Mouse (Mus musculus): ENCODE measurements around the gene Padi2. TPM values are rescaled to one million over a fixed set of nuclear protein-coding genes. Genes with fewer than 3 reads are reported as not detected.
A peak's percentile ranks its signal among the peaks of the same experiment; 100 is the strongest.

The Padi2 gene
- polyA plus RNA-seq, 1 experiment: 6.3 TPM

DNA sequence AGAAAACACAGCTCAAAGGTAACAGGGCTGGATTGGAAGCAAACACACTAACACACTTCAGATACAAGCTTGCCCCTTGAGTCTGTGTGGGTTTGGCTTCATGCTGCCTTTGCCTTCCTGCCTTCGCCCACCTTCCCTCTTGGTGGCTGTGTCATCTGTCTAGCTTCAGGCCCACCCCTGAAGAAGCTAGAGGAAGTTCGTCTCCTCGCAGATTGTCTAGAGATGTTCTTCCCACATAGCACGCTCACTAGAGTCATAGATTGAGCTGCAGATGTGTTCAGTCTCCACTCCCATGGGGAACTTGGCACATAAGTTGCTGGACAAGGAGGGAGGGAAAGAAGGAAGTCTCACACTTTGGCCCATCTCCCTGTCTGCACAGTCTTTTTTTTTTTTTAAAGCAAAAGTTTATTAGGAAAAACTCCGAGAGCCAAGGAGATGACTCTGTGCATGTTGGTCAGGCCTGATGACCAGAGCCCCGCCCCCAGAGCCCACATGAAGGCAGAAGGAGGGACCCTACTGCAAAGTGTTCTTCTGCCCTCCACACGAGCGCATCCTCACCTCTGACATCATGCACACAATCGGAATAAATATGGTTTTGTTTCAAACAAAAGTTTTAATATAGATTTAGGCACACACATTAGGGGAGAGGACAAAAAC is 57.9 kb downstream of the Padi2 start:
- H3K27me3 ChIP-seq (ENCODE audit: control insufficient read depth, insufficient read depth, low read length, poor library complexity, severe bottlenecking): no peaks in the 10 kb centered on the region
- TF ChIP-seq POLR2A (IDR thresholded peaks at IDR 0.05; ENCODE audit: insufficient read depth, low read length) (no peak), EP300 (IDR thresholded peaks at IDR 0.05; ENCODE audit: insufficient read depth, low read depth, low read length) (no peak), CTCF (IDR thresholded peaks at IDR 0.05; ENCODE audit: low read depth, low read length) (no peak)
- no peaks in the 10 kb centered on the region for H3K9me3 ChIP-seq (replicated peaks; ENCODE audit: control insufficient read depth, insufficient read depth, low read length, poor library complexity, severe bottlenecking)
- H3K4me1 ChIP-seq (ENCODE audit: control insufficient read depth, insufficient read depth, low read length): peaks cover 5% of the 10 kb centered on the region
- H3K4me3 ChIP-seq (ENCODE audit: low read depth, low read length): no peak overlapping the region
- no peak overlapping the region for H3K27ac ChIP-seq (ENCODE audit: insufficient read depth, low read length)
- H3K36me3 ChIP-seq (ENCODE audit: control insufficient read depth, insufficient read depth, low read length, poor library complexity, severe bottlenecking): no peaks in the 10 kb centered on the region
- H3K9ac ChIP-seq (ENCODE audit: low read depth, poor library complexity, severe bottlenecking): no peak overlapping the region

DNA sequence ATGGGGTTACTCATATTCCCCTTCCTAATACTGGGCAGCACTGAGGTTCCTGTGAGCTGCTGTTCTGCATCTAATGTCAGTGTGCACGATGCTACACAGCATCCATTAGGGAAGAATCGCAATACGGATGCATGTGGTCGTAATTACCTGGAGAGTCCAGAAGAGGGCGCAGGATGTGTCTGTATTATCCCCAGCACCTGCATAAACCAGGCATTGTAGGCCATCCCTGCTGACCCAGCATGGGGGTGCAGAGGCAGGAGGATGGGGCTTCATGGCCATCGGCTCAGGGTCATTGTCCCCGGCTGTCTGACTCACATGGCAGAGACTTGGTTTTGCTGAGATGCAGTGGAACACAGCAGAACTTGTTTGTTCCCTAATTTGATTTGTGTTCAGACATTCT is 58.5 kb downstream of the Padi2 start:
- peak; percentile 76 for TF ChIP-seq CTCF (IDR thresholded peaks at IDR 0.05; ENCODE audit: low read depth, low read length)
- TF ChIP-seq POLR2A (IDR thresholded peaks at IDR 0.05; ENCODE audit: insufficient read depth, low read length): no peak
- TF ChIP-seq EP300 (IDR thresholded peaks at IDR 0.05; ENCODE audit: insufficient read depth, low read depth, low read length): no peak
- H3K4me3 ChIP-seq (ENCODE audit: low read depth, low read length): no peak overlapping the region
- H3K9me3 ChIP-seq (replicated peaks; ENCODE audit: control insufficient read depth, insufficient read depth, low read length, poor library complexity, severe bottlenecking): no peaks in the 10 kb centered on the region
- no peaks in the 10 kb centered on the region for H3K27me3 ChIP-seq (ENCODE audit: control insufficient read depth, insufficient read depth, low read length, poor library complexity, severe bottlenecking)
- H3K4me1 ChIP-seq (ENCODE audit: control insufficient read depth, insufficient read depth, low read length): peaks cover 5% of the 10 kb centered on the region
- no peak overlapping the region for H3K27ac ChIP-seq (ENCODE audit: insufficient read depth, low read length)
- no peaks in the 10 kb centered on the region for H3K36me3 ChIP-seq (ENCODE audit: control insufficient read depth, insufficient read depth, low read length, poor library complexity, severe bottlenecking)
- H3K9ac ChIP-seq (ENCODE audit: low read depth, poor library complexity, severe bottlenecking): no peak overlapping the region

DNA sequence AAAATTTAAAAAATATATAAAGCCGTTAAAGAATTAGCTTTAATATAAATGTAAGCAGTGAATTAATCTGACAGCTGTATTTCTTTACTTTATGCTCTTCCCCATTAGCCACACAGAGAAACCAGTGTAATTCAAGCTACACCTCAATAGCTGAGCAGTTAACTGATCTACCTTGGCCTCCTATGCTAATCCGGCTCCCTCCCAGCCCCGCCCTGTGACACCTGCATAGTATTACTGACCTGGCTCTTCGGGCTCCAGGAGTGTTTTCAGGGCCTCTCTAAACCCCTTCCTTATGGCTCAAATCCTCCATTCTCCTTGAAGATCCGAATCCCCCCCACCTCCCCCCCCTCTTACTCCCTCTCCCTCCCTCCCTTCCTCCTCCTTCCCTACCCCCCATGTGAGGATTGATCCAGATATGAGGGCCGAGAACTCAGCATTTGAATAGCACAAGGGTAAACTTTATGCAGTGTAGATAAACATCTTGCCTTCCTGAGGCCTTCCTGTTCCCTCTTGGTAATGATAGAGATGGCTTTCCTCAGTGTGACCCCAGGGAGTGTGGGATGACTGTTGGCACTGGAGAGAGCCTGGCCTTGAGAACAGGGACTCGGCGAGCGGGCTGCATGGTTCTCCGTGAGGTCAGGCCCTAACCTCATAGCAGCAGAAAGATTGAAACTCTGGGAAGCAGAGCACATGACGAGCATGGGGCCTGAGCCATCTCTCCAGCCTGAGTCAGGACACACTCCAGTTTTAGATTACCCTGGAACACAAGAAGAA is 61.4 kb downstream of the Padi2 start:
- peaks cover 5% of the 10 kb centered on the region for H3K4me1 ChIP-seq (ENCODE audit: control insufficient read depth, insufficient read depth, low read length)
- H3K27me3 ChIP-seq (ENCODE audit: control insufficient read depth, insufficient read depth, low read length, poor library complexity, severe bottlenecking): no peaks in the 10 kb centered on the region
- H3K27ac ChIP-seq (ENCODE audit: insufficient read depth, low read length): no peak overlapping the region
- no peaks in the 10 kb centered on the region for H3K9me3 ChIP-seq (replicated peaks; ENCODE audit: control insufficient read depth, insufficient read depth, low read length, poor library complexity, severe bottlenecking)
- peaks cover 2% of the 10 kb centered on the region for H3K36me3 ChIP-seq (ENCODE audit: control insufficient read depth, insufficient read depth, low read length, poor library complexity, severe bottlenecking)
- no peak overlapping the region for H3K9ac ChIP-seq (ENCODE audit: low read depth, poor library complexity, severe bottlenecking)
- TF ChIP-seq POLR2A (IDR thresholded peaks at IDR 0.05; ENCODE audit: insufficient read depth, low read length) (no peak), EP300 (IDR thresholded peaks at IDR 0.05; ENCODE audit: insufficient read depth, low read depth, low read length) (no peak), CTCF (IDR thresholded peaks at IDR 0.05; ENCODE audit: low read depth, low read length) (no peak)
- H3K4me3 ChIP-seq (ENCODE audit: low read depth, low read length): no peak overlapping the region

DNA sequence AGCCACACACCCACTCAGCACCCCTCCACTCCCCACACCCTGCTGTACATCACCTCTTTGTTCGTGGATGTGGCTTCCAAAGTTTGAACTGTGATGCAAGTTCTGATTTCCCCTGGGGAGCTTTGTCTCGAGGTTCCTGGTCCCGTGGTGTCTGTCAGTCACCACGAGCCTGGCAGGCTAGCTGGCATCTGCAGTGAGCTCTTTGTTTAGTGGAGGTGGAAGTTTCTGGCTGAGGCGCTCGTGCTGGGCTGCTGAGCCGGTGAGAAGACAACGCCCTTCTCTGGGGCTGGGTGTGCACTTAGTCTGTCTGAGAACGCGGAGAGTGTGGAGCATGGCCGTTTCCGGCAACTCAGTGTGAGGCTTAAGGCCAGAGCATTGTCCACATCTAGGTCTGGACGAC is 65.5 kb downstream of the Padi2 start:
- H3K4me1 ChIP-seq (ENCODE audit: control insufficient read depth, insufficient read depth, low read length): peaks cover 1% of the 10 kb centered on the region
- no peak overlapping the region for H3K4me3 ChIP-seq (ENCODE audit: low read depth, low read length)
- H3K27me3 ChIP-seq (ENCODE audit: control insufficient read depth, insufficient read depth, low read length, poor library complexity, severe bottlenecking): no peaks in the 10 kb centered on the region
- H3K27ac ChIP-seq (ENCODE audit: insufficient read depth, low read length): no peak overlapping the region
- H3K9ac ChIP-seq (ENCODE audit: low read depth, poor library complexity, severe bottlenecking): no peak overlapping the region
- peaks cover 8% of the 10 kb centered on the region for H3K36me3 ChIP-seq (ENCODE audit: control insufficient read depth, insufficient read depth, low read length, poor library complexity, severe bottlenecking)
- TF ChIP-seq CTCF (IDR thresholded peaks at IDR 0.05; ENCODE audit: low read depth, low read length): no peak
- no peak for TF ChIP-seq EP300 (IDR thresholded peaks at IDR 0.05; ENCODE audit: insufficient read depth, low read depth, low read length)
- no peaks in the 10 kb centered on the region for H3K9me3 ChIP-seq (replicated peaks; ENCODE audit: control insufficient read depth, insufficient read depth, low read length, poor library complexity, severe bottlenecking)

DNA sequence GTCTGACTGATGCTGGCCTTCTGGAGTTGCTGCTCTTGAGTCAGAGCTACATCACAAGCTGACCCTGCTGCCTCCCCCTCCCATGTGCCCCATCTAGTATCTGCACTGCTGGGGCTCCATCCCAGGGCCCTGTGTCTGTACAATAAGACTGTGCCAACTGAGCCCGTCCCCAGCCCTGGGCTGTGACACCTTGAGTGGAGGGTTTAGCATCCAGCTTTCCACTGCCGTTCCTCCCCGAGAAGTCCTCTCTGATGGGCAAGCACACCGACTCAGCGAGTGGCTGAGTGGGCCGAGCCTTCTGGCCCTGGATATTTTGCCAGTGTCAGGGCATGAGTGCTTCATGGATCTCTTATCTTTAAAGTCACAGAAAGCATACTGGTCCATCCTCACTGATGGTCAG is 68.3 kb downstream of the Padi2 start:
- no peak overlapping the region for H3K27ac ChIP-seq (ENCODE audit: insufficient read depth, low read length)
- TF ChIP-seq CTCF (IDR thresholded peaks at IDR 0.05; ENCODE audit: low read depth, low read length) (no peak), EP300 (IDR thresholded peaks at IDR 0.05; ENCODE audit: insufficient read depth, low read depth, low read length) (no peak), POLR2A (IDR thresholded peaks at IDR 0.05; ENCODE audit: insufficient read depth, low read length) (no peak)
- H3K9ac ChIP-seq (ENCODE audit: low read depth, poor library complexity, severe bottlenecking): no peak overlapping the region
- H3K36me3 ChIP-seq (ENCODE audit: control insufficient read depth, insufficient read depth, low read length, poor library complexity, severe bottlenecking): peaks cover 16% of the 10 kb centered on the region
- H3K27me3 ChIP-seq (ENCODE audit: control insufficient read depth, insufficient read depth, low read length, poor library complexity, severe bottlenecking): no peaks in the 10 kb centered on the region
- no peak overlapping the region for H3K4me3 ChIP-seq (ENCODE audit: low read depth, low read length)
- no peaks in the 10 kb centered on the region for H3K4me1 ChIP-seq (ENCODE audit: control insufficient read depth, insufficient read depth, low read length)
- no peaks in the 10 kb centered on the region for H3K9me3 ChIP-seq (replicated peaks; ENCODE audit: control insufficient read depth, insufficient read depth, low read length, poor library complexity, severe bottlenecking)

DNA sequence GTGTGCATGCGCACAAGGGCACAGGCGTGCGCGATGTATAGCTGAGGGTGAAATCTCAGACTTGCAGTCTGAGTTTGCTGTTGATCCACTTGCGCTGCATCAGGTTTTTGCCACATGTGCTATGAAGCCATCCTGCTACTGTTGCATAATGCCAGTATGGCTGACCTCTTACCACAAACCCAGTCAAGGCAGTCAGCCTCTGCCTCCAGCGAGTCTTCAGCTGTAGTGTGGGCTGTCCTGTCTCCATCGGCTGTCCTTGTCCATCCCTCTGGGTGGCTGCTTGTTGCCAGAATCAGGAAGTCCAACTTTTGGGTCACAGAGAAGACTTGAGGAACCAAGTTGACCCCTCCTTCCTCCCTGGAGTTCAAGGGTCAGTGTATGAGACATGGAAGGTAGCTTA is 69.2 kb downstream of the Padi2 start:
- Histone ChIP-seq H3K9ac (ENCODE audit: low read depth, poor library complexity, severe bottlenecking) (no peak overlapping the region), H3K4me3 (ENCODE audit: low read depth, low read length) (no peak overlapping the region), H3K4me1 (ENCODE audit: control insufficient read depth, insufficient read depth, low read length) (no peaks in the 10 kb centered on the region), H3K9me3 (replicated peaks; ENCODE audit: control insufficient read depth, insufficient read depth, low read length, poor library complexity, severe bottlenecking) (no peaks in the 10 kb centered on the region), H3K27me3 (ENCODE audit: control insufficient read depth, insufficient read depth, low read length, poor library complexity, severe bottlenecking) (no peaks in the 10 kb centered on the region), H3K36me3 (ENCODE audit: control insufficient read depth, insufficient read depth, low read length, poor library complexity, severe bottlenecking) (peaks cover 16% of the 10 kb centered on the region), H3K27ac (ENCODE audit: insufficient read depth, low read length) (no peak overlapping the region)
- no peak for TF ChIP-seq EP300 (IDR thresholded peaks at IDR 0.05; ENCODE audit: insufficient read depth, low read depth, low read length)
- TF ChIP-seq CTCF (IDR thresholded peaks at IDR 0.05; ENCODE audit: low read depth, low read length): no peak
- no peak for TF ChIP-seq POLR2A (IDR thresholded peaks at IDR 0.05; ENCODE audit: insufficient read depth, low read length)

Data from ES-Bruce4 (cell line).